Mouse (Mus musculus) kidney, adult 11 months (tissue): Measurements from ENCODE around the gene Thsd7b.
"Not testable (repeated sequence)": the region's sequence is repeated elsewhere in the genome, so short reads cannot be mapped to it uniquely, and the experiment has no call there.

ENCODE experiments used
- DNase-seq: peaks from one replicate; pipeline ENCODE4 v3.0.0; 2022

Thsd7b gene

DNA sequence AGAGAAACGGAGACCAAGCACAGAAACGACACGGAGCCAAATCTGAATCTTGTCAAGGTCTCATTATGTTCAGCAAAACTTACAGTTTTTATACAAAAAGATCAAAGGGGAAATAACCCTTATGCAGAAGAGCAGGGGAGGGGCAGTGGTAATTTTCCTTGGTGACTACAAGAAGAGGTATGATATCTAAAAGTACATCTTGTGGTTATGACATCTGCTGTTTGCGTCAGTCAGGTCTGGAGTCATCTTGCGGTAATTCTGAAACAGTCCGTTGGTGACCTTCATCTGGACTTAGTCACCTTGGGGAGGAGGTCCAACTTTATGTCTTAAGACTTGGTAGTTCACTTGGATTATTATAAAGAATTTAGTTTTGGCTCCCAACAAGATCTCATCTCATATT, 378.3 kb downstream of the Thsd7b start:
- DNase-seq: not testable (repeated sequence)

DNA sequence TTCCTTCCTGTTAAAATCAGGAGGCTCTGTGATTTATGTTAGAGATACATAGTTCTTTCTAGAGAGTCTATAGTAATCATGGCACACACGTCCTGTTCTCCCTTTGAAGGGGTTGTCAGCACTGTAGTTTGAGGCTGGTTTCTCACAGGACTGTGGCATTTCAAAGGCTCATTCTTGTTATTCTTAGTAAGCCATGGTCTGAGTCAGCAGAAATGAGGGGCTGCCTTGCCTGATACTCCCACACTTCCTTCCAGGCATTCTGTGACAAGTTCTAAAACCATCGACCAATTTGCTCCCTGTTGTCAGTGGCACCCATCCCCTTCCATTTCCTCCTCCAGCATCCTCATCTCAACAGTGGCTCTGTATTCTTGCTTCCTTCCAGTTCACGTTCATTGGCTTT, 384.9 kb downstream of the Thsd7b start:
- no peak for DNase-seq

DNA sequence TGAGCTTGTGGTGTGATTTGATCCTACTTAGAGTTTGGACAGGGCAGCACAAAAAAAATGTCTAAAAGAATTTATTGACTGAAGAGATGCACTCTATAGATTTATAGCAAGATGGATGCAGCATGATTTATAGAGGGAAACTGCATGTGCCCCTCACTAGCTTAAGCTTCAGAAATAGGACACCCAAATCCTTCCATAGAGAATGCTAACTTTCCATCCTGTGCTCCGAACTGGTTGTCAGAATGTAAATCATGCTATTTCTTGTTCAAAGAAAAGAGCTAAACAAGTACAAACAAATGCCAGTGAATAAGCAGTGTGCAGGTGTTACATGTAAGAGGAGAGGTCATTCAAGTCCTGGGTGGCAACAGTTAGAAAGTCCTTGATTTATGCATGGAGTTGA, 402.8 kb downstream of the Thsd7b start:
- no peak for DNase-seq

DNA sequence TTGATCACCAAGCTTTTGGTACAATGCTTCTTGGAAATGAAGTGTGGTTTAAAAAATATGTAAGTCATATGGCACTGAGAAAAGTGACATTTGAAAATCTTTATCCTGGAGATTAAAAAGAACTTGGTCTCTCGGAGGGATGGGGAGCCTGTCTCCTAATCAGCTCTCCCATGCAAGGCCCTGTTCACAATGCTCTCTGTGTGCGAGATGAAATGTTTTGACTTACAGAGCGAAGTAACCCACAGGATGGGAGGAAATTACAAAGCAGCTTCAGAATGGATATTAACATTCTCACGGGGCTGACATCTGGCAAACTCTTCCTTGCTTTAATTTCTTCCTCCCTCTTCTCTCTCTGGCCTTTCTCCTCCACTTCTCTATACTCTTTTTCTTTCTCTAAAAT, 405.7 kb downstream of the Thsd7b start:
- DNase-seq: no peak

DNA sequence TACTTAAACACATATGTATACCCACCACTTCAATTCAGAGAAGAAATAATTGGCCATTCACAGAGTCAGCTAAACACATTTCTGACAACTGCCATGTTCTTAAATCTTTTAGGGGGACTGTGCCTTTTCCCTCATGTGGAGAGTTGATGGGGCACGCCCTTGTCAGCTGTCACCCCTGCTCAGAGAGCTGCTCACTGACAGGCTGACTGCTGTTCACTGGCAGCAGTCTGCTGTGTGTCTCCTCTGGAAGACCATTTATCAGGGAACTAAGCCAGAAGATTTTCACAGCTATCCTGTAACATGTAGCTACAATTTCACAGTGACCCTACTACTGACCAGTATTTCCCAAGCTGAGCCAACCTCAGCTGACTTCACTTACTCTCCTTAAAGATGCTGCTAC, 432.6 kb downstream of the Thsd7b start:
- no peak for DNase-seq

DNA sequence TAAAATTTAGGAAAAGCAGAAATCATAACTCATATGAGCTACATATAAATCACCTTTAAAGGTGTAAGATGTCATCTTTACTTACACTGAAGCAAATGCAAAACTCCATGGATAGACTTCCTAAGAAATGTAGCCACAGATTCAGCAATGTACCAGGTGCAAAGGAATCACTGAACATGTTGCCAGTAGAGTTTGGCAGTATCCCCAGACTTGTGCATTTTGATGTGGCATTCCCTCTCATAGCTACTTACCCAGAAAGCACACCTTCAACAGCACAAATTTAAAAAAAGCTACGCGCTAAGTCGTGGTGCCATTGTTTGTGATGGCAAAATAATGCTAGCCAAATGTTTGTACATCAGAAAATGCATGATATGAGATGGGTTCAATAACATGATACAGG, 439.6 kb downstream of the Thsd7b start:
- DNase-seq: no peak

DNA sequence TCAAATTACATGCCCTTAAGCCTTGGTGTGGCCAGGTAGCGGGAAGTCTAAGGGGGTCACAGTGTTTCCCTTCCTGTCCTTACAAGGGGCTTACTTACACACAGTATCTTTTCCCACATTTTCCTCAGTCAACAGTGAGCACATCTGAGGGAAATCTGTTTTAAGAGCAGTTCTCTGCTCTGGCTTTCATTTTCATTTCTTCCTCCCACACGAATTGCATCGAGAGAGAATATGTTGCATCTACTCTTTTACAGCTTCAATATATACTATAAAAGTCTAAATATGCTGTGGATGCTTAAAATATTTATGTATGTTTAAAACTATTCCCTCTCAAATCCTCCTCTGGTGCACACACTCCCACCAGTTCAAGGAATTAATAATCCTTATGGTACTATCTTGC, 440.5 kb downstream of the Thsd7b start:
- no peak for DNase-seq

DNA sequence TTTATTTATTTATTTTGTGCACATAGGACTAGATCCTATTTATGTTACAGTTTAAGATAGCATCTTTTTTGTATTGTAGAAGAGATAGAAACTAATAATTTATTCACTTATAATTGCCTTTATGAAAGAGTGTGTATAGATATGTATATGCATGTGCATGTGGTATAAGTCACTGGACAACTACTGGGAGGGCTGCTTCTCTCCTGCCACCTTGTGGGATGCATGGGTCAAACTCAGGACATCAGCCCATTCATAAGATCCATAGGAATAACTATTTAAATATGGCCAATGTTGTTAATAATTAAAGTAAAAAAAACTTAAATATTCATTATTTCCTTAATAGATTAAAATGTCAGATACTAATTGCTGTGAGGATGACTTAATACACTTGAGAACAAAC, 446.5 kb downstream of the Thsd7b start:
- DNase-seq: no peak

DNA sequence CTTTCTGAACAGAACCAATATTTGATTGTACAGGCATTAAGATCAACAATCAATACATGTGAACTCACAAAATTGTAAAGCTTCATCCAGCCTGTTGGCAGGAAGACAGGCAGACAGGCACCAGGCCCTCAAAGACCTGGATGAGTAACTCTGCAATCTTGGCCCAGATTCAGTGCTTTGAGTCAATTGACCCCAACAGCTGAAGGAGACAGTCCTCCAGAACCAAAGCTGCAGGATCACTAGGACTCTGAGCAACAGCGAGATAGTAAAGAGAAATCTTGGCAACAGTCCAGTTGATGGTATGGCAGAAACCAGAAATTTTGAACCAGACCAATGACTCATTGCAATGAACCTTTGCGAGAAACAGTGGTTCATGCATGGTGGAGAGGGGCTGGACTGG, 458.9 kb downstream of the Thsd7b start:
- DNase-seq: no peak

DNA sequence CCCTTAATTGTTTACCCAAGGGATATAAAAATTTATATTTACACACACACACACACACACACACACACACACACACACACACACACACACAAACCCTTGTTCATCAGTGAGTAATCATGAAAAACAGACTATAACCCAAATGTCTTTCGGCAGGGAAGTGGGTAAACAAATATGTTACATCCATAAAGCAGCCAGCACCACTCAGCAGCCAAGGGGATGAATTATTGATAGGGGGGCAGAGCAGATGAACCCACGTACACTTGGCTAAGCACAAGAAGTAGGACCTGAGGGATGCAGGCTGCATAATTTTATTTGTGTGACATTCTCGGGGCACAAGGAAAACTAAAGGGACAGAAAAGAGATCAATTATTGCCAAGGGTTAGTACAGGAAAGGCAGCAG, 474.5 kb downstream of the Thsd7b start:
- DNase-seq: no peak

DNA sequence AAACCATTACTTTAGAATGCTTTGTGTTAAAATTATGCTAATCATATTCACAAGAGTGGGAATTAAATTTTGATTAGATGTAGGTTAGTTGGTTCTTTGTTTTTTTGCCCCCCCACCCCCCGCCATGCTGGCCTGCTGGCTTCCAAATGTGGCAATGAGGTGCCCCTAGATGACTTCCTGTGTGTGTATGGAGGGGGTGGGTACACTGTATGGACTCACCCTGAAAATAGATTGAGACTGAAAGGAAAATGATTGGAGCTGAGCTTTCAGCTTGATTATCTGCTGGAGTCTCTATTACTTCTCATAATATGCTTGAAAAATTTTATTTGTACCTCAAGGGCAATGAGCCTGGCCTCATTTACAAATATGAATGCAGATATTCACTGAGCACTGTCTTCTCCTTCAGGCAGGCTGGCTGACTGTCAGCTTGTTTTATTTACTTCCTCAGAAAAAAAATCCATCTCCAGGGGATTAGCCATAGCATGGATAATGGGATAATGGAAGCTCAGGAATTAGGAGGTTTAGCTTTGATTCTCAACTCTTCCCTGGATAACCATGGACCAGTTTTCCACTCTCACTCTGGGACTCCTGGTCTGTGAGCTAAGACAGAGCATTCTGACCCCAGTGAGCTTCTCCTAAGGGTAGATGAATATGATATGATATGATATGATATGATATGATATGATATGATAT, 483.6 kb downstream of the Thsd7b start:
- no peak for DNase-seq

DNA sequence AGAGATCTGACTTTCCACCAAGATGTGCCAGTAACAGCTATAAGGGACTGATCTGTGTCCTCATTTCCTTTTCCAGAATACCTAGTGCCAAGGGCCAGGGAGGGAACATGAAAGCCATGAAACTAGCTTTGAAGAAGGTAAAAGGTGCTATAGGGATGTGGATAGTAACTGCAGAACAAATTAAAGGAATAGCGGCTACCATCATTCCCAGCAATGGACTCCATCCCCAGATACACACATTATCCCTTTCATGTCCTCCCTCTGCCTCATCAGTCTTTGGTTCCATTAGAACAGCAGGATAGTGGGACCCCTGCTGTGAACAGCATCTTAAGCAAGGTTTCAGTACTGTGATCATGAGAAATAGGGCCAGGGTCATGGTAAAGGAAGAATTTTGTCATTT, 485.9 kb downstream of the Thsd7b start:
- DNase-seq: no peak

DNA sequence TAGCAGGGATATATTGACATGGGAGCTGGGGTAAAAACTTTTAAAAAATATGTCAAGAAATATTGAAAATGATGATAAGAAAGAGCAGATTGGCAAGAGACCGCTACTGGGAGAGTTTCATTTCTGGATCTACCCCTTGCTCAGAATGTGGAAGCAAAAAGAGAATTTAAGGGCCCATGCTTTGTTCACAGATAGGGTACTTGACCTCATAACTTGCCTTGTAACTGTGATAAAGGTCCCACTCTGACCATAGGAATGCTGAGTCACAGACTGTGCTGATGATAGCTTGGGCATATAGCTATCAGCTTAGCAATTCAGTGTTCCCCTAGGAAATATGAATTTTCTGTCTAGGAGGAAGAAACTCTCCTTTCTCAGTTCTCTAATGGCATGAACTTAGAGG, 488.1 kb downstream of the Thsd7b start:
- no peak for DNase-seq

DNA sequence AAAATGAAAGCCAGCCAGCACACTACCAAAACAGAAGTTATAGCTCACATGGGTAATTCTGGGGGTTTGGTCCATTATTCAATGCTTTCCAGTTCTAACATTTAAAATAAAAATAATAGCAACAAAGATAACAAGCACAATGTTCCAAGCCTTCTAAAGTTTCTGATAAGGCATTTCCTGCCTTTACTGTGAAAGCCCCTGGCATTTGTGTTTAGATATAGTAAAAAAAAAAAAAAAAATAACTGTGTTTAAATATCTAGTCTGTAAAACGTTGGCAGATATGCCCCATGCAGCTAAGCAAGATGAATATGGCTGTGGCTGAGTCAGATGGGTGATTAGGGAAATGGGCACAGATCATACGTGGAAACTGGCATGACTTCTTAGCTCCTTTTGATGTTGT, 491.6 kb downstream of the Thsd7b start:
- DNase-seq: no peak

DNA sequence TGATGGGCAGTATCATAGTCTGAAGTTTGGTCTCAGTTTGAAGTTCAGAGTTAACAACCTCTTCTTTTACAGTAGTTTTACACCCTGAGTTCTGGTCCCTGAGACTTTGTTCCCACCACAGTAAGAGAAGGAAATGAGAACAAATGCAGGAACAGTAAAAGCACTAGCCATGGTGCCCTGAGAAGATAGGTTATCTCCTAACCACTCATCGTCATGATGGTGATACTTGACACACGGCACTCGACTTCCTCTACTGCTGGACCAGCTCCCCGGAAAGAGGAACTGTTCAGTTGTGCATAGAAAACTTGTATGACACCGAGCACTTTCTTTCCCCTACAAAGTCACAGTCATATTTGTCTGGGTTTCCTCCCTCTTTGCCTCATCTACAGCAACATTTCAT, 504.0 kb downstream of the Thsd7b start:
- no peak for DNase-seq

DNA sequence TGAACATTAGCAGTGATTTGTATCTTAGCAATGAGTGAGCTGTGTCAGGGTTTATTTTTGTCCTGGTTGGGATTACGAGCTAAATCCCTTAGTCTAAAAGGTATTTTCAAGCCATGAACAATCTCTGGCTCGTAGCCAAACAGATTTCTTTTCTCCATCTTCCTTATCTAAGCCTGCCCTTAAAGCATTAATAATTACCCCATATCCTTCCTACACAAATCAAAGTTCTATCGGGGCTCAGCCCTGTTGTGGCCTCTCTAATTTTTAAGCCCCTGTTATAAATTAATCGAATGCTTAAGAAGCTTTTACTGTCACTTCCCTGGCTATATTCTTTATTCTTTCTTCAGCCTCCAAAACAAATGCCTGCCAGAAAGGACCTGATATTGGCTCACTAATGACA, 506.4 kb downstream of the Thsd7b start:
- DNase-seq: no peak

DNA sequence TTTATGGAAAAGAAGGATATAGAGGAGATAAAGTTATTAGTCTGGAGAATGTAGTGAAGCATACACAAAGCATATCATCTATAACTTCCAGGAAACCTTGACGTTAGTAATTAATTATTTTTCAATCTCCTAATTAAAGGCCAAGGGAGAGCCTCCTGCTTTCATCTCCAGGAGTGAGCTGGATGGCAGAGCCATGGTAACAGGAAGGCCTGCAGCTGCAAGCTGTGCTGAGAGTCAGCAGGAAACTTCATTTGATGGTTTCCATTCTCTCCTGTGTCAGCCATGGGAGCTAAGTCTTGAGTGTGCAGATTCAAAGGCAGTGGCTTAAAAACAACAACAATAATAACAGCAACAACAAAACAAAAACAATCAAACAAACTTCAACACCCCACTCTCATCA, 507.5 kb downstream of the Thsd7b start:
- DNase-seq: no peak

DNA sequence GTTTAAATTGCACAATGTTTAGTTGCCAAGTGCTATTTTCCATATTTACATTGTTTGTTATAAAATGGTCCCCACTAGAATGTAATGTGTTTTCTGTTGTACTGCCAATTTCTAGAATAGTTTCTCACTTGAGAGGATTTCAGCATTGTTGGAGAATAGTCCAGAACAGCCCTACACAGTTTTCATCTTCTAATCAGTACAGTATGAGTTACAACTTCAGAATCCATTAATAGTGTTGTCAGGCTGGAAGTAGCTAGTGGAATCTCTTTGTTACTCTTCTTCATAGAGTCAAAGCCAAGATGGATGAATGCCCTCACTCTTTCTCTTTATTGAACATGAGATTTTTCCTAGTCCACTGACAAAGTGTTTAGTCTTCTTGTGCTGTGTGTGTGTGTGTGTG, 525.4 kb downstream of the Thsd7b start:
- DNase-seq: no peak

DNA sequence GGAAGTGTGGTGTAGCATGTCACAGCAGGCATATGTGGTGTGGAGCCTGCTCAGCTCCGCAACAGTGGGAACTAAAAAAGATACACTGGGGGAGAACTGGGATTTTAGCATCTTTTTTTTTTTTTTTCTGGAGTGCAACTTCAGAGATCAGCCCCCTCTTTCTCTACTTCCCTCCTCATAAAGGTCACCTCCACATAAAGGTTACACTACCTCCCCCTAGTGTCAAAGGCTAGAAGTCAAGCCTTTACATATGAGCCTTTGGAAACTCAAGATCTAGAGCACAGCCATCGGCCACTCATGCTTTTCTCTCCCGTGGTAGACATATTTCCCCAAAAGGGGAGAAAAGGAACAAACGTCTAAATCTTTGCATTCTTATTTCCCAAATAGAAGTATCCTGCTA, 553.8 kb downstream of the Thsd7b start:
- no peak for DNase-seq

DNA sequence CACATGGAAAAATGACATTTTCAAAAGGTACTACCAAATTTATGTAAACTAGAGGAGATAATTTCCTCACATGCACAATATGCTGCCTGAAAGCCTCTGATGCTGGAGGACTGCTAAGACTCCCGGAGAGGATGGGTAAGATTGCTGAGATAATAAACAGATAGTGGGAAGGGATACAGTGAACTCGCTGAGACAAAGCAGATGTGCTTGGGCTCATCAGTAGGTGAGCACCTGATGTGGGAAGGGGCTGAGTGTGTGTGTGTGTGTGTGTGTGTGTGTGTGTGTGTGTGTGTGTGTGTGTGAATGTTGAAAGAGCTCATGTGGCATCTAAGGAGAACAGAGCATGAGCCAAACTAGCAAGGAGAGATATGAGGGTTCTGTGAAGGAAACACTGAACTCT, 564.2 kb downstream of the Thsd7b start:
- DNase-seq: no peak

DNA sequence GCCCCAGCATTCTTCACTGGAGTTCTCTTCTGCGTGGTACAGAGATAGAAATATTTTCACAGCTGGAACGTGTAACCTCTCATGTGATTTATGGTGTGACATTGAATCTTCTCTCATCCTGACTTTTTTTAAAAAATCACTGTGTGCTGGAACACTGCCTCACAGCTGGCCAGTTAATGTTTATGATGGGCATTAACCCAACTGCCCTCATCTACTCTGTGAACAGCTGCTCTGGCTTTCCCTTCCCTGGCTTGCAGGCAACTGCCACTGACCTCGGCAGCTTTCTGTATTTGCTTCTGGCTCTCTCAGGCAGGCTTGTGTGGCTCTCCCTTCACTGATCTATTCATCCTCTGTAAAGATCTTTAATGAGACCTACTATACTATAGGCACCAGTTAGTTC, 564.7 kb downstream of the Thsd7b start:
- DNase-seq: no peak

DNA sequence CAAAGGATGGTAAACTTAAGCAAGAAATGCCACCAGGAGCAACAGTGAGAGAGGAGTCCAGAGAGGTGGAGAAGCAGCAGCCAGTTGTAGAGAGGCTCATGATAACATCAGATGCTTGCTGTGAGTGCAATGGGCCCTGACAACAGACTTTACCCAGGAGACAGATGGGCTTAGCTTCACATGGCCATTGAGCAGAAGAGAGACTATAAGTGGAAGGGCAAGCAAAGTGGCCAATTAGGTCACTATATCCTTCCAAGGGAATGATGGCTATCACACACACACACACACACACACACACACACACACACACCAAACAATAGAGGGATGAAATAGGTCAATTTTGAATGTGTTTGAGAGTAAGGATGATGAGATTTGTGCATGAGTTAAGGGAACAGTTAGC, 565.4 kb downstream of the Thsd7b start:
- DNase-seq: no peak

DNA sequence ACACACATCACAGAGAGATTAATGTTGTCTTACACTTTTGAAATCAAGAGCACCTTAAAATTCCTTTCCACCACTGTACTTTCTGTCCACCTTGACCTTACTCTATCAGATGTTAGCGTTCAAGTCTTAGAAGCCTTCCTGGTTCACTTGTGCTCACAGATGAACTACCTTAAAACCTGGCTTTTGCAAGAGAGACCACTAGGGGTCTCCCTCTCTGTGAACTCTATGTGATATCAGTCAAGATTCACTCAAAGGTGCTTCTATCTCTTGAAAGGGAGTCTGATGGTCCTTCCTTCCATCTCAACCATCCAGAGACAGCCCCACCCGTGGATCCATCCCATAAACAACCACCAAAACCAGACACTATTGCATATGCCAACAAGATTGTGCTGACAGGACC, 570.3 kb downstream of the Thsd7b start:
- DNase-seq: no peak

DNA sequence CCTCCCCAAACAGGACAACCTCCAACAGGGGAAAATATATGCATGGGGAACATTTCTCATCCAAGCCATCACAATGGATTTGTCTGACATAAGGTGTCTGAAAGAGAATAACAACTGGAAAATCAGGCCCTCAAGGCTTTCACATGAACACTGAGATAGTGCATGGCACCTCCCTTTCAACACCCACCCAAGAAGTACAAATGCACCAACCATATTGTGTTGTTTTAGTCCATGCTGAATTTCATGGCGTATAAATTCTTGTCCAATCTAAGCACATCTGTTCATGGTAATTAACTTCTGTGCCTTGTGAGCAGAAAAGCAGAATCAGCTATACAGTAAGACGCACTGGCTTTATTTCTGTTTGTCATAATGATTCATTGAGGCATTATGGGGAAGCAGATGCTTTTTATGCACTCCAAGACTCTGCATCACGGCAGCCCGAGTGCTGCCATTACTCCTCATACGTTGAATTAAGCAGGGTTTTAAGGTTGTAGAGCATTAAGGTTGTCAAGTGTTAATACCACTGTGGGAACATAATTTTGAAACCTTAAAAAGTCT, 577.0 kb downstream of the Thsd7b start:
- DNase-seq: no peak

DNA sequence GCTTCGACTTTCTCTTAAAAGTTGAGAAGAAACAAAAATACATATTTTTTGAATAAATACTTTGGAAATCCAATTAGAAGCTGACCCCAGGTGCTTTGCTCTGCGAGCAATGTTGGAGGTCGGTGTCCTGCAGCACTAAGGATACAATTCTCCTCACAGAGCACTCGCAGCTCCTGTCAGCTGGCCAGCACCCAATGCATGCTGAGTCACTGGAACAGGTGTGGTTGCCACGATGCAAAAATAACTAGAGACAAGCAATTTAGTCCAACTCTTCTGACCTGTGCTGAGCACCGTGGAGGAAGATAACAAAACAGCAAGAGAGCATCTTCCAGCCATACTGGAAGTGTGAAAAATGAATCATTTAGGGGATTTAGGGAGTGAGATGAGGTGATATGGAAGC, 594.6 kb downstream of the Thsd7b start:
- no peak for DNase-seq

DNA sequence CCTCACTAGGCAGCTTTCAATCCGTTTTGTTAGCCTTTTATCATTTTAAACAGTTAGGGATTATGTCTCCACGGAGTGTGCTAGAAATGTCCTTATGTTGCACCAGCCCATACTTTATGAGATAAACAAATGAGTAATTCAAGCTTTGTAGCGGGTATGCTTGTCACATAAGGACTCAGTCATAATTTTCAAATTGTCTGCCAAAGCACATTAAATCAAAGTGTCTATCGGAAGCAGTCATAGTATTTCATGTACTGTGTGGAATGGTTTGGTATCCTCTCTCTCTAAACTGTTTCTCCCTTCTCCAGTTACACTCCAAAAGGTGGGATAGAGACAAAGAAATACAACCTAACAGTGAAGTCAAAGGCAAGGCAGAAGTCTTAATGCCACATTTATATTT, 601.3 kb downstream of the Thsd7b start:
- DNase-seq: no peak
